Mouse (Mus musculus): ENCODE results near the gene Ltk. TPM values are rescaled to one million over a fixed set of nuclear protein-coding genes. Genes with fewer than 3 reads are reported as not detected.
"Not testable (repeated sequence)": the region's sequence is repeated elsewhere in the genome, so short reads cannot be mapped to it uniquely, and the experiment has no call there.

Ltk gene
- total and polyA plus RNA-seq, 2 experiments = 0.66 TPM; not detected in 1

DNA sequence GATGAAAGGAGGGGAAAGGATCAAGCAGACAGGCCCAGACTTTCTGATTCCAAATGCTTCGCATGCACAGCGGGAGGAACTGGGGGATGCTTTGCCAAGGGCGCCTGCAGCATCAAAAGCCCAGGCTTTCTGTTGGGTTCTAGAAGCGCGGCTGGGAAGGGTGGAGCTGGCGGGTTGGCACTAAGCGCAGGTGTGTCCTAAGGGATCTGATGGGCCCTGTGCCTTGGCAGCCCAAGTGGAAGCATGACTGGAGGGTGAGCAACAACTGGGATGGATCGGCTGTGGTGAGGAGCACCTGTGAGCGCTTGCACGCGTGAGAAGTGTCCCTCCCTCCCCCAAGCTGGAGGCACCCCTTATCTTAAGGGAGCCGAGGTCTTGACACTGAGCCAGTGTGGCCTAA is 23.1 kb downstream of the Ltk start:
- no peaks in the 10 kb centered on the region for H3K4me1 ChIP-seq (ENCODE audit: control insufficient read depth, insufficient read depth, low read length)
- TF ChIP-seq CTCF (IDR thresholded peaks at IDR 0.05; ENCODE audit: low read depth, low read length) (no peak), POLR2A (IDR thresholded peaks at IDR 0.05; ENCODE audit: extremely low read depth, insufficient read depth, low read length) (no peak)
- no peak for DNase-seq (ENCODE audit: extremely low read depth, low read depth, low spot score)
- H3K27me3 ChIP-seq (ENCODE audit: control insufficient read depth, insufficient read depth, low read length) = no peaks in the 10 kb centered on the region
- H3K36me3 ChIP-seq (ENCODE audit: control insufficient read depth, insufficient read depth, low read length) = peaks cover 14% of the 10 kb centered on the region; the same call in 1 of the 2 replicates
- H3K9ac ChIP-seq (ENCODE audit: low read depth, low read length) = no peak overlapping the region
- 37% methylated on average over 12 of the region's 12 CpGs for WGBS
- no peaks in the 10 kb centered on the region for H3K79me2 ChIP-seq (ENCODE audit: control insufficient read depth, insufficient read depth, low read length)
- H3K4me3 ChIP-seq (ENCODE audit: insufficient read depth, low read depth, low read length) = no peak overlapping the region
- H3K27ac ChIP-seq (replicated peaks; ENCODE audit: insufficient read depth, low read depth, low read length) = no peak overlapping the region

DNA sequence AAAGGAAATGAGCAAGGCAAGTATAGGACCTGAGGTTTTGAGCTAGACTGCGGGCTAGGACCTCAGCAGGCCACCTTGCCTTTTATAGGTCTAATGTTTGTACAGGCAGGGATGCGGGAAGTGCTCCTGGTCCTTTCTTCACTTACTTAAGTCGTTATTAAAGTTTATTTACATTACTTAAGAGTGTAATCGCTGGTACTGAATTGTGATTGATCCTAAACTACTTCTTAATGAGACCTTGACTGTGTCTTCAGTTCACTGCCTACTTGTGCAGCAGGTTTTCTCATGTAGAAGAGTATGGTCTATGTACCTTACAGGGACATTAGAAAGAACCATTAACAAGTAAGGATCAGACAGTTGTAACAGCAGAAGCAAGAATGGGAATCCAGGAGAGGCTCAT is 29.5 kb downstream of the Ltk start:
- Histone ChIP-seq H3K36me3 (ENCODE audit: control insufficient read depth, insufficient read depth, low read length) (peaks cover 62% of the 10 kb centered on the region), H3K9ac (ENCODE audit: low read depth, low read length) (no peak overlapping the region), H3K27me3 (ENCODE audit: control insufficient read depth, insufficient read depth, low read length) (no peaks in the 10 kb centered on the region), H3K4me1 (ENCODE audit: control insufficient read depth, insufficient read depth, low read length) (no peaks in the 10 kb centered on the region), H3K4me3 (ENCODE audit: insufficient read depth, low read depth, low read length) (no peak overlapping the region), H3K79me2 (ENCODE audit: control insufficient read depth, insufficient read depth, low read length) (no peaks in the 10 kb centered on the region), H3K27ac (replicated peaks; ENCODE audit: insufficient read depth, low read depth, low read length) (no peak overlapping the region)
- WGBS = 93% methylated on average over 4 of the region's 4 CpGs
- TF ChIP-seq CTCF (IDR thresholded peaks at IDR 0.05; ENCODE audit: low read depth, low read length) (no peak), POLR2A (IDR thresholded peaks at IDR 0.05; ENCODE audit: extremely low read depth, insufficient read depth, low read length) (no peak)
- no peak for DNase-seq (ENCODE audit: extremely low read depth, low read depth, low spot score)

DNA sequence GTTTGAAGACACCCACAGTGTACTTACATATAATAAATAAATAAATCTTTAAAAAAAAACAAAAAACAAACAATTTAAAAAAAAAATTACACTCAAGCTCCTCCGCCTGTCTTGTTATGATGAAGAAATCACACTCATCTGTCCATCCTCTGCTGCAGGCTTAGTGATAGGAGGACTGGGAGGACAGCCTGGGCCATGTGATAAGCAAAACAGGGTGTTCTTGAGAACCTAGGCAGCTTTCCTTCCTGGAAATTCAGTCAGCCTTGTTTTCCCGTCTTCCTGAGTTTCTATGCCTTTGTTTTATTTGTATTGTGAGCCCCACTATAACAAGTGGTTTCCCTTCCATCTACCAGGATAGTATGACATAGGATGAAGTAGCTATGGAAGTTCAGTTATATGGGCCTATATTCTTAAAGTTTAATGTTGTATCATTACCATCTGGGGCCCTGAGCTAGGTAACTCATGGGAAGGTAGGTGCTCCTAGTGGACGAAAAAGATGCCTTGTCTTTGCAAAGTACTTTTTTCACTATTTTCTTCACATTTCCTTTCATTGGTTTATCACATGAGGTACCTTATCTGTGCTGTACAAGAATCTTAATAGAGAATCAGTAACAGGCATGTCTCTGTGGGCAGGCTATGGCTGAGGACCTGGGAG is 32.3 kb downstream of the Ltk start:
- Histone ChIP-seq H3K27ac (replicated peaks; ENCODE audit: insufficient read depth, low read depth, low read length) (no peak overlapping the region), H3K27me3 (ENCODE audit: control insufficient read depth, insufficient read depth, low read length) (no peaks in the 10 kb centered on the region), H3K4me3 (ENCODE audit: insufficient read depth, low read depth, low read length) (no peak overlapping the region), H3K4me1 (ENCODE audit: control insufficient read depth, insufficient read depth, low read length) (no peaks in the 10 kb centered on the region), H3K9ac (ENCODE audit: low read depth, low read length) (no peak overlapping the region), H3K36me3 (ENCODE audit: control insufficient read depth, insufficient read depth, low read length) (peaks cover 72% of the 10 kb centered on the region), H3K79me2 (ENCODE audit: control insufficient read depth, insufficient read depth, low read length) (no peaks in the 10 kb centered on the region)
- 96% methylated on average over 3 of the region's 3 CpGs for WGBS
- no peak for DNase-seq (ENCODE audit: extremely low read depth, low read depth, low spot score)
- TF ChIP-seq CTCF (IDR thresholded peaks at IDR 0.05; ENCODE audit: low read depth, low read length) (no peak), POLR2A (IDR thresholded peaks at IDR 0.05; ENCODE audit: extremely low read depth, insufficient read depth, low read length) (no peak)

DNA sequence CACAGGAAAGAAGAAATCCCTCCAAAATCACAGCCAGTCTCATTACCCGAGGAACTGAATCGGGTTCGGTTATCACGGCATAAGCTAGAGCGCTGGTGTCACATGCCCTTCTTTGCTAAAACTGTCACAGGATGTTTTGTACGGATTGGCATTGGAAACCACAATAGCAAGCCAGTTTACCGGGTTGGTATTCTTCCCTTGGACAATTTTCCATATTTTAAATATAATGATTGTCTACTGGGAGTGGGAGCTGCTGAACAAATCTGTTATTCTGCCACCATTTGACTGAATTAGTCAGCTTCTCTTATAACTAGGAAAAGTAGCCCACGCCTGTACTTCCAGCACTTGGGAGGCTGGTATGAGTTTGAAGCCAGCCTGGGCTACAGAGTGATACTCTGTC is 39.2 kb downstream of the Ltk start:
- no peak for DNase-seq (ENCODE audit: extremely low read depth, low read depth, low spot score)
- H3K36me3 ChIP-seq (ENCODE audit: control insufficient read depth, insufficient read depth, low read length) = peaks cover 53% of the 10 kb centered on the region
- H3K79me2 ChIP-seq (ENCODE audit: control insufficient read depth, insufficient read depth, low read length) = no peaks in the 10 kb centered on the region
- no peak overlapping the region for H3K27ac ChIP-seq (replicated peaks; ENCODE audit: insufficient read depth, low read depth, low read length)
- H3K4me3 ChIP-seq (ENCODE audit: insufficient read depth, low read depth, low read length) = no peak overlapping the region
- WGBS = 97% methylated on average over 8 of the region's 8 CpGs
- TF ChIP-seq CTCF (IDR thresholded peaks at IDR 0.05; ENCODE audit: low read depth, low read length) = no peak
- TF ChIP-seq POLR2A (IDR thresholded peaks at IDR 0.05; ENCODE audit: extremely low read depth, insufficient read depth, low read length) = no peak
- no peak overlapping the region for H3K9ac ChIP-seq (ENCODE audit: low read depth, low read length)
- H3K4me1 ChIP-seq (ENCODE audit: control insufficient read depth, insufficient read depth, low read length) = no peaks in the 10 kb centered on the region
- H3K27me3 ChIP-seq (ENCODE audit: control insufficient read depth, insufficient read depth, low read length) = no peaks in the 10 kb centered on the region

DNA sequence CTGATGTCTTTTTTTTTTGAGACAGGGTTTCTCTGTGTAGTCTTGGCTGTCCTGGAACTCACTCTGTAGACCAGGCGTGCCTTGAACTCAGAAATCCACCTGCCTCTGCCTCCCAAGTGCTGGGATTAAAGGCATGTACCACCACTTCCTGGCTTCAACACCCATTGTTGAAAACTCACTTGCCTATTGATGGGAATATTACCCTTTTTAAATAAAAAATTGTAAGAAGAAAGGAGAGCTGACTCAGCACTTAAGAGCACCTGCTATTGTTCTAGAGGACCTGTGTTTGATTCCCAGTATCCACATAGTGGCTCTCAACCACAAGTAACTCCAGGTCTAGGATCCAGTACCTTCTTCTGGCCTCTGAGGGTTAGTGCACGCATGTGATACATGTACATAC is 44.4 kb downstream of the Ltk start:
- not testable (repeated sequence) for DNase-seq (ENCODE audit: extremely low read depth, low read depth, low spot score); H3K79me2 ChIP-seq (ENCODE audit: control insufficient read depth, insufficient read depth, low read length); H3K27me3 ChIP-seq (ENCODE audit: control insufficient read depth, insufficient read depth, low read length); H3K4me3 ChIP-seq (ENCODE audit: insufficient read depth, low read depth, low read length); H3K4me1 ChIP-seq (ENCODE audit: control insufficient read depth, insufficient read depth, low read length); H3K27ac ChIP-seq (replicated peaks; ENCODE audit: insufficient read depth, low read depth, low read length); H3K9ac ChIP-seq (ENCODE audit: low read depth, low read length)
- WGBS = 100% methylated on average over 2 of the region's 2 CpGs
- H3K36me3 ChIP-seq (ENCODE audit: control insufficient read depth, insufficient read depth, low read length) = peaks cover 39% of the 10 kb centered on the region

DNA sequence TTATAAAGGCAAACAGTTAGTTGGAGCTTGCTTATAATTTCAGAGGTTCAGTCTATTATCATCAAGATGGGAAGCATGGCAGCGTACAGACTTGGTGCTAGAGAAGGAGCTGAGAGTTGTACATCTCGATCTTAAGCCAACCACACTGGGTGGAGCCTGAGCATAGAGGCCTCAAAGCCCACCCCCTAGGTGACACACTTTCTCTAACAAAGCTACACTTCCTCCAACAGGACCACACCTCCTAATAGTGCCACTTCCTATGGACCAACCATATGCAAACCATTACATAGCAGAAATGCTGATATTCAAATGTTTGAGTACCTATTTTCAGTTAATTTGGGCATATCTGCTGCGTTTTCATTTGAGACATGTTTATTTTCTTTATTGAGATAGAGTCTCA is 50.2 kb downstream of the Ltk start:
- WGBS = 91% methylated on average over 3 of the region's 3 CpGs
- no peaks in the 10 kb centered on the region for H3K27me3 ChIP-seq (ENCODE audit: control insufficient read depth, insufficient read depth, low read length)
- no peak overlapping the region for H3K4me3 ChIP-seq (ENCODE audit: insufficient read depth, low read depth, low read length)
- H3K79me2 ChIP-seq (ENCODE audit: control insufficient read depth, insufficient read depth, low read length) = no peaks in the 10 kb centered on the region; the same call in 1 of the 2 replicates
- H3K36me3 ChIP-seq (ENCODE audit: control insufficient read depth, insufficient read depth, low read length) = peaks cover 37% of the 10 kb centered on the region
- no peak for DNase-seq (ENCODE audit: extremely low read depth, low read depth, low spot score)
- no peaks in the 10 kb centered on the region for H3K4me1 ChIP-seq (ENCODE audit: control insufficient read depth, insufficient read depth, low read length)
- no peak for TF ChIP-seq POLR2A (IDR thresholded peaks at IDR 0.05; ENCODE audit: extremely low read depth, insufficient read depth, low read length)
- no peak for TF ChIP-seq CTCF (IDR thresholded peaks at IDR 0.05; ENCODE audit: low read depth, low read length)
- no peak overlapping the region for H3K27ac ChIP-seq (replicated peaks; ENCODE audit: insufficient read depth, low read depth, low read length)
- no peak overlapping the region for H3K9ac ChIP-seq (ENCODE audit: low read depth, low read length)

All from liver, adult 2 months (tissue).